In genomic region chrX:75475182-75475644, GRCm38 (mm10) we compare ENCODE assay signal across 7 mouse cellular contexts. TPM values are rescaled to one million over a fixed set of nuclear protein-coding genes. Genes with fewer than 3 reads are reported as not detected.
DNase-seq lines count a peak whose midpoint lies in the region; ATAC-seq and TF ChIP-seq lines count a peak whose summit lies in the region.
"Not testable (repeated sequence)": the region's sequence is repeated elsewhere in the genome, so short reads cannot be mapped to it uniquely, and the experiment has no call there.

No protein-coding gene starts in this region.

- intact Hi-C loops in left cerebral cortex, postnatal 4 days (cut with DNase I) = not testable (repeated sequence)

- 21% methylated on average over 37 of the region's 37 CpGs for WGBS in embryonic facial prominence, embryonic 12.5 days
- WGBS in midbrain, embryonic 10.5 days = 23% methylated on average over 37 of the region's 37 CpGs
- WGBS in small intestine, adult 2 months = 18% methylated on average over 37 of the region's 37 CpGs

- not testable (repeated sequence) for TF ChIP-seq POLR2A in small intestine, adult 2 months (IDR thresholded peaks at IDR 0.05; ENCODE audit: low read depth, low read length)

- DNase-seq in adrenal gland, postnatal 36 days = peak; percentile 76 to 77
- peak; percentile 11 to 52 for DNase-seq in heart, adult 18-20 months
- DNase-seq in kidney, adult 11 months = peak; percentile 20
- peak; percentile 80 for DNase-seq in left cerebral cortex, postnatal 4 days
- peak; percentile 76 for DNase-seq in midbrain, embryonic 10.5 days (ENCODE audit: low spot score)

- TF ChIP-seq CTCF in small intestine, adult 2 months (IDR thresholded peaks at IDR 0.05; ENCODE audit: extremely low read depth, insufficient read length, insufficient replicate concordance, low read depth, low read length) = not testable (repeated sequence)

- not testable (repeated sequence) for H3K36me3 ChIP-seq in embryonic facial prominence, embryonic 12.5 days; midbrain, embryonic 10.5 days; small intestine, adult 2 months (ENCODE audit: control insufficient read depth, insufficient read depth, low read length)

- 0 out of 2 replicates have a peak, but pooled peaks have one; percentile 41 for ATAC-seq in embryonic facial prominence, embryonic 12.5 days (ENCODE audit: insufficient number of reproducible peaks, insufficient read depth, low FRiP score, low TSS enrichment)

- H3K27me3 ChIP-seq in embryonic facial prominence, embryonic 12.5 days; midbrain, embryonic 10.5 days (ENCODE audit: low read depth, poor library complexity, severe bottlenecking); small intestine, adult 2 months (ENCODE audit: control insufficient read depth, insufficient read depth, low read length): not testable (repeated sequence)

- not testable (repeated sequence) for H3K27ac ChIP-seq in embryonic facial prominence, embryonic 12.5 days; small intestine, adult 2 months (ENCODE audit: insufficient read depth, low read depth, low read length)
- peak overlapping the region; percentile 33; the same call in 1 of the 2 replicates for H3K27ac ChIP-seq in midbrain, embryonic 10.5 days (replicated peaks)

- not testable (repeated sequence) for H3K9me3 ChIP-seq in embryonic facial prominence, embryonic 12.5 days; midbrain, embryonic 10.5 days (replicated peaks)

- H3K9ac ChIP-seq in embryonic facial prominence, embryonic 12.5 days = not testable (repeated sequence)

- H3K4me1 ChIP-seq in embryonic facial prominence, embryonic 12.5 days; midbrain, embryonic 10.5 days; small intestine, adult 2 months (ENCODE audit: control insufficient read depth, insufficient read depth, insufficient read length, low read length): not testable (repeated sequence)

- H3K4me2 ChIP-seq in embryonic facial prominence, embryonic 12.5 days (replicated peaks) = peak overlapping the region; percentile 46

- peak overlapping the region; percentile 32 for H3K4me3 ChIP-seq in embryonic facial prominence, embryonic 12.5 days
- H3K4me3 ChIP-seq in midbrain, embryonic 10.5 days = peak overlapping the region; percentile 47
- H3K4me3 ChIP-seq in small intestine, adult 2 months (ENCODE audit: low read depth, low read length) = peak overlapping the region; percentile 64

RNA-seq across cellular contexts. Expression of gene Vbp1, which starts 38.9 kb away (rescaled TPM):
- total RNA-seq in adrenal gland, postnatal 36 days (2021) = 10 to 100 TPM; 44.7 to 48.8 TPM
- polyA plus RNA-seq in embryonic facial prominence, embryonic 12.5 days (2016; fragmentation: Nextera tagmentation; extraction: Ambion mirVana) = 153 and 155 TPM in 2 replicates
- total RNA-seq in heart, adult 18-20 months (2021) = 10 to 100 TPM; 39.5 to 43.2 TPM
- total RNA-seq in left cerebral cortex, postnatal 4 days (2021) = 10 to 100 TPM; 91.5 to 93.0 TPM
- polyA plus RNA-seq in midbrain, embryonic 10.5 days (2016; fragmentation: Nextera tagmentation; extraction: Ambion mirVana) = 209 and 215 TPM in 2 replicates
- polyA plus RNA-seq in small intestine, adult 2 months (2012; rRNA removed) = 0.17 and 0.43 TPM in 2 replicates

RNA-seq across cellular contexts. Expression of gene Brcc3, which starts 58.8 kb away (rescaled TPM):
- total RNA-seq in adrenal gland, postnatal 36 days (2021) = 10 to 100 TPM; 29.9 to 34.3 TPM
- polyA plus RNA-seq in embryonic facial prominence, embryonic 12.5 days (2016; fragmentation: Nextera tagmentation; extraction: Ambion mirVana) = 60.4 and 62.4 TPM in 2 replicates
- total RNA-seq in heart, adult 18-20 months (2021) = 10 to 100 TPM; 21.3 to 29.2 TPM
- 10 to 100 TPM; 30.1 to 32.7 TPM for total RNA-seq in left cerebral cortex, postnatal 4 days (2021)
- 72.1 and 72.5 TPM in 2 replicates for polyA plus RNA-seq in midbrain, embryonic 10.5 days (2016; fragmentation: Nextera tagmentation; extraction: Ambion mirVana)
- polyA plus RNA-seq in small intestine, adult 2 months (2012; rRNA removed) = 0.70 and 1.5 TPM in 2 replicates

RNA-seq across cellular contexts. Expression of gene Mtcp1, which starts 58.8 kb away (rescaled TPM):
- 1 to 10 TPM; 8.7 to 9.2 TPM for total RNA-seq in adrenal gland, postnatal 36 days (2021)
- polyA plus RNA-seq in embryonic facial prominence, embryonic 12.5 days (2016; fragmentation: Nextera tagmentation; extraction: Ambion mirVana) = 13.8 and 14.3 TPM in 2 replicates
- total RNA-seq in heart, adult 18-20 months (2021) = 1 to 10 TPM; 2.7 to 2.9 TPM
- 1 to 10 TPM; 9.2 to 9.3 TPM for total RNA-seq in left cerebral cortex, postnatal 4 days (2021)
- polyA plus RNA-seq in midbrain, embryonic 10.5 days (2016; fragmentation: Nextera tagmentation; extraction: Ambion mirVana) = 7.9 and 10.3 TPM in 2 replicates
- polyA plus RNA-seq in small intestine, adult 2 months (2012; rRNA removed) = 1.0 and 2.0 TPM in 2 replicates

RNA-seq across cellular contexts. Expression of gene Cmc4, which starts 58.8 kb away (rescaled TPM):
- 10 to 100 TPM; 10.3 to 10.7 TPM for total RNA-seq in adrenal gland, postnatal 36 days (2021)
- polyA plus RNA-seq in embryonic facial prominence, embryonic 12.5 days (2016; fragmentation: Nextera tagmentation; extraction: Ambion mirVana) = 26.9 and 27.2 TPM in 2 replicates
- 10 to 100 TPM in 1 of 2 experiments, 1 to 10 TPM in 1; 7.9 to 10.7 TPM for total RNA-seq in heart, adult 18-20 months (2021)
- total RNA-seq in left cerebral cortex, postnatal 4 days (2021) = 10 to 100 TPM; 12.1 to 15.3 TPM
- 17.5 and 17.8 TPM in 2 replicates for polyA plus RNA-seq in midbrain, embryonic 10.5 days (2016; fragmentation: Nextera tagmentation; extraction: Ambion mirVana)
- 0.28 TPM in 1 of 2 replicates, not detected in the other for polyA plus RNA-seq in small intestine, adult 2 months (2012; rRNA removed)

Comparison
In these comparisons a context has a peak if more than half of its experiments do, and no peak if none do; other contexts are left out.
1. DNase-seq: peak in every context shown above with its lines; median percentile 80 in left cerebral cortex, postnatal 4 days; 76 in adrenal gland, postnatal 36 days; 76 in midbrain, embryonic 10.5 days; 32 in heart, adult 18-20 months; 20 in kidney, adult 11 months.